Mouse (Mus musculus) testis, adult 2 months (tissue): ENCODE data around the gene Ppip5k2. TPM values are rescaled to one million over a fixed set of nuclear protein-coding genes. Genes with fewer than 3 reads are reported as not detected.

ENCODE experiments used
- H3K27ac ChIP-seq: fragments of 200-500 bp; 2 replicates; pipeline ENCODE4 v1.5.1; 2012; ENCODE audit warnings: low read depth, low read length; ENCODE audit not compliant: control insufficient read depth, insufficient read depth
- H3K27me3 ChIP-seq: fragments of 200-500 bp; 2 replicates; pipeline ENCODE4 v1.6.1; 2012; ENCODE audit warnings: mild to moderate bottlenecking, low read length, moderate library complexity; ENCODE audit not compliant: control insufficient read depth, insufficient read depth
- H3K36me3 ChIP-seq: fragments of 200-500 bp; 2 replicates; pipeline ENCODE4 v1.6.1; 2012; ENCODE audit warnings: mild to moderate bottlenecking, low read length; ENCODE audit not compliant: control insufficient read depth, insufficient read depth
- H3K4me1 ChIP-seq: fragments of 200-500 bp; 2 replicates; pipeline ENCODE4 v1.6.1; 2012; ENCODE audit warnings: low read length; ENCODE audit not compliant: control insufficient read depth, insufficient read depth
- H3K4me3 ChIP-seq: fragments of 200-500 bp; 2 replicates; pipeline ENCODE4 v1.5.1; 2012; ENCODE audit warnings: low read depth, mild to moderate bottlenecking, low read length, moderate library complexity, mixed read lengths; ENCODE audit not compliant: control insufficient read depth
- CTCF ChIP-seq: fragments of 200-500 bp; IDR thresholded peaks from 2 replicates; pipeline ENCODE4 v1.5.1; 2012; ENCODE audit warnings: low read depth, mild to moderate bottlenecking, inconsistent platforms, low read length, moderate library complexity; ENCODE audit not compliant: control insufficient read depth, insufficient read depth, insufficient replicate concordance
- POLR2A ChIP-seq: fragments of 200-500 bp; IDR thresholded peaks from 2 replicates; pipeline ENCODE4 v1.6.1; 2012; ENCODE audit warnings: low read depth, mild to moderate bottlenecking, inconsistent platforms, low read length, moderate library complexity; ENCODE audit not compliant: control insufficient read depth
- polyA plus RNA-seq: library from polyadenylated mRNA; depleted of rRNA; stranded (reverse); fragments of >200 nt; gene quantifications from 2 replicates; pipeline ENCODE4 v1.2.3, GENCODE M21; 2012

Gene Ppip5k2
- polyA plus RNA-seq, 1 experiment: 8.2 TPM

DNA sequence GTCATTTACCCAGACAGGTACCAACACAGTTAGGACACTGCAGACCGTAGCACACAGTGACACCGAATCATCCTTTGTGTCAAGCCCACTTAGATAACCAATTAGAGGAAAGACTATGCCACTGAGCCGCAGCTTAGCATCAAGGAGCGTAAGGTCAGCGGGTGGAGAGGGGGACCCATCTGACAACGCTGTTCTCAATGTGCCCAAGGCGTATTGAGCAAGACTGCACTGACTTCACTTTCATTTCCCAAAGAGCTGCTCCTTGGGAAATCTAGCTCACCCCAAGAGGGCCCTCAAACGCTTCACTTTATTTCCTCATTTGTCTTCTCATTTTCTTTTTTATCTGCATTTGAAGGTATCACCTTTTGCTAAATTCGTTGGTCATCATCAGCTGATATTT lies 51.8 kb downstream of the Ppip5k2 start:
- Histone ChIP-seq H3K4me3 (no peak overlapping the region), H3K27ac (no peak overlapping the region), H3K36me3 (peaks cover 3% of the 10 kb centered on the region), H3K4me1 (no peaks in the 10 kb centered on the region), H3K27me3 (no peaks in the 10 kb centered on the region)
- TF ChIP-seq POLR2A (no peak), CTCF (no peak)

GRCm38 (mm10) chr1:97714334-97714868 lies 55.8 kb downstream of the Ppip5k2 start:
- Histone ChIP-seq H3K4me1 (no peaks in the 10 kb centered on the region), H3K36me3 (peaks cover 3% of the 10 kb centered on the region), H3K27ac (no peak overlapping the region), H3K4me3 (no peak overlapping the region), H3K27me3 (no peaks in the 10 kb centered on the region)
- TF ChIP-seq CTCF: no peak
- TF ChIP-seq POLR2A: no peak

DNA sequence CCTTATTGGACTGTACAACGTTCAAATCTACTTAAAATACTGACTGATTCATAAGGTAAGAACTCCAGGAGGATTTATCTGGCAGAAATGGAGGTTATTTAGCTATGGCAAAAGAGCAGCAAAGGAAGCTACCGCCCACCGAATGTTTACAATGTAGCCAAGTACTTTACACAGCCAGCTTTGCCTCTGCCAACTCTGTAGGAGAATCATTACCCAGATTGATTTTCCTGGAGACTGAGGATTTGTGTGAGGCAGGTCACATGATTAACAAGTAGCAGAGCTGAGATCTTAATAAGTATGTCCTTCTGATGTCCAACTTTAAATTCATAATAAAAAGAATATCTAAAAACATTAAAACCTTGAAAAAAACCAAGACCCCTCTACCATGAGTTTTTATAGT lies 59.7 kb downstream of the Ppip5k2 start:
- Histone ChIP-seq H3K27me3 (no peaks in the 10 kb centered on the region), H3K4me1 (no peaks in the 10 kb centered on the region), H3K27ac (no peak overlapping the region), H3K4me3 (no peak overlapping the region), H3K36me3 (no peaks in the 10 kb centered on the region; the same call in none of the 2 replicates)
- TF ChIP-seq CTCF: no peak

- TF ChIP-seq POLR2A: no peak
- no peak for TF ChIP-seq CTCF
- no peaks in the 10 kb centered on the region for H3K4me1 ChIP-seq
- no peak overlapping the region for H3K4me3 ChIP-seq
- no peak overlapping the region for H3K27ac ChIP-seq
- H3K27me3 ChIP-seq: no peaks in the 10 kb centered on the region
- no peaks in the 10 kb centered on the region; the same call in none of the 2 replicates for H3K36me3 ChIP-seq
Observed at GRCm38 (mm10) chr1:97705389-97705788, 64.8 kb downstream of the Ppip5k2 start.

DNA sequence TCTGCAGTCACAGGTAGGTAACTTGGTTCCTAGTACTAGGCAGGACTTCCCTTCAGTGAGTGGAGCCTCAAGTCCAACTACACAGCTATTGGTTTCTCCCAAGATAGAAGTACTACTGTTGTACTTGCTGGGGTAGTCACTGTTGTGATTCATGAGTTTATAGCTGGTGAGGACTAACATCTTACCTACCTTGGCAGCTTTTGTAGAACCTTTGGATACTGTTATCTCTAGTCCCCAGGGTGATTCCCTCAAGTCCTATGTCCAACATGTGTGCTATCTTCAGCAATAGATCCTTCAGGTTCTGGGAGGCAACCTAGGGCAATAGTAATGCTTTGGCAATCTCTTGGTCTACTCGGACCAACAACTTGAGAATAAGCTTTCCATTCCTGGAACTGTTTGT lies 65.6 kb downstream of the Ppip5k2 start:
- Histone ChIP-seq H3K27ac (no peak overlapping the region), H3K36me3 (no peaks in the 10 kb centered on the region; the same call in none of the 2 replicates), H3K27me3 (no peaks in the 10 kb centered on the region), H3K4me3 (no peak overlapping the region), H3K4me1 (no peaks in the 10 kb centered on the region)
- no peak for TF ChIP-seq POLR2A
- no peak for TF ChIP-seq CTCF

DNA sequence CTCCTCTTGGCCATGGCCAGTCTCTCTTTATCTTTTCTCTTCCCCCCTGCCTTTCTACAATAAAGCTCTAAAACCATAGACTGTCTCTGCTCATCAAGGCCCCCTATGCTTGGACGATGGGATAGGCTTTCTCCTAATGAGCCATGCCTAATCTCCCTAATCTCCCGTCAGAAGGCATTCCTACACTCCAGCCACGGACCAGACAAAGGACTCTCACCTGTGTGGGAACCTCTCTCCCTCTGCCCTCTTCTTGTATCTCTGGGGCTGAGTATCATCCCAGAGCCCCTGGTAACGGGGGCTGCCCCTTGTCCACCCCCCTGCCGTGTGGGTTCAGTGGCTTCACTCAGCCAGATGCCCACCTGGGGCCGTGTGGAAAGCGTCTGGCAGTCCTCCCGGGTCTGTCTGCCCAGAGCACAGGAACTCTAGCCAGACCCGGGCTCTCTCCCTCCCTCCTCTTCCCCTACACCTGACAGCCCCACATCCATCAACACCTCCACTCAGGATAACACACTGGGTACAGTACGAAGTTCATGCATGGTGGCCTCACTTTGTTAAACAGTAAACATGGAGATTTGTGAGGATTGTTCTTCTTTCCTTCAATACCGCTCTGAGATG lies 71.1 kb downstream of the Ppip5k2 start:
- Histone ChIP-seq H3K36me3 (no peaks in the 10 kb centered on the region), H3K27me3 (no peaks in the 10 kb centered on the region), H3K4me1 (peaks cover 4% of the 10 kb centered on the region), H3K4me3 (no peak overlapping the region), H3K27ac (no peak overlapping the region)
- TF ChIP-seq POLR2A (no peak), CTCF (no peak)

DNA sequence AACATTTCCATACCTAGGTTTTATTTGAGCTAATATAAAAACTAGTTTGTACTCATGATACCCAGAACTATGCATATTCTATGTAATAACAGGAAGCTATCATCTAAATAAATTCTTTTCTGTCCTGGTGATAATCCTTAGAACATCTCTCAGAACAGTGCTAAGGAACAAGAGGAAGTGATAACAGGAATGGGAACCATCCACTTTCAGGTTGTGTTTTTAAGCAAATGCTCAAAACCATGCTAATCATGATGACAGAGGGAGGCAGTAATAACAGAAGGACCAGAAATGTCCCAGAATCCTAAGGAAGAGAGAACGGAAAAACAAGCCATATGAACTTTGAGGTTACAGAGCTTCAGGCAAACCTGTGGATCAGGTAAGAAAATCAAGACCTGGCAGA lies 72.9 kb downstream of the Ppip5k2 start:
- H3K4me1 ChIP-seq: peaks cover 4% of the 10 kb centered on the region
- TF ChIP-seq CTCF: no peak
- TF ChIP-seq POLR2A: no peak
- no peaks in the 10 kb centered on the region for H3K27me3 ChIP-seq
- H3K27ac ChIP-seq: no peak overlapping the region
- no peaks in the 10 kb centered on the region for H3K36me3 ChIP-seq
- H3K4me3 ChIP-seq: no peak overlapping the region

DNA sequence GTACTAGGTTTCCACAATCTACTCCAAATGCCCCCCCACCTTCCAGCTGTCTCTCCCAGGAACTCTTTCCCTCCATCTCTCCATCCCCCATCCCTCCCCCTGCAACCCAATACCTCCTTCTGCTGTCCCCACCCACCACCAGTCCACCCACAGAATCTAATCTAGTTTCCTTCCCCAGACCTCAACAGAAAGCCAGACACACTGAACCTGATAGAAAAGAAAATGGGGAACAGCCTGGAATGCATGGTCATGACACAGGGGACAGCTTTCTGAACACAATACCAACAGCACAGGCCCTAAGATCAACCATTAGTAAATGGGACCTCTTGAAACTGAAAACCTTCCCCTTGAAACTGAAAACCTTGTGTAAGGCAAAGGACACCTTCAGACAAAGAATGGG lies 76.4 kb downstream of the Ppip5k2 start:
- Histone ChIP-seq H3K4me1 (no peaks in the 10 kb centered on the region), H3K4me3 (no peak overlapping the region), H3K36me3 (no peaks in the 10 kb centered on the region), H3K27ac (no peak overlapping the region), H3K27me3 (no peaks in the 10 kb centered on the region)
- TF ChIP-seq CTCF (no peak), POLR2A (no peak)
